Mouse (Mus musculus) bone marrow, adult 2 months (tissue): ENCODE data around the gene Tcam1.

Source experiments
- CTCF ChIP-seq: fragments of 200-500 bp; IDR thresholded peaks from 2 replicates; pipeline ENCODE4 v1.5.1; 2011; ENCODE audit warnings: low read length, control low read depth; ENCODE audit not compliant: control insufficient read depth, insufficient read depth
- POLR2A ChIP-seq: fragments of 200-500 bp; IDR thresholded peaks from 2 replicates; pipeline ENCODE4 v1.6.1; 2011; ENCODE audit warnings: low read depth, mild to moderate bottlenecking, control low read depth, low read length, borderline replicate concordance; ENCODE audit not compliant: control insufficient read depth

GRCm38 (mm10) chr11:106264988-106265387 is 11.5 kb upstream of the Tcam1 start:
- TF ChIP-seq CTCF = no peak
- TF ChIP-seq POLR2A = no peak
